Mouse (Mus musculus) effector memory CD4-positive, alpha-beta T cell, adult 7 months (primary cell): ENCODE measurements around the gene Cdc26. TPM values are rescaled to one million over a fixed set of nuclear protein-coding genes. Genes with fewer than 3 reads are reported as not detected.

Experiments
- polyA plus RNA-seq: library from polyadenylated mRNA; unstranded; fragments of 100-300 nt; shearing (Covaris generic); gene quantifications from one replicate; pipeline ENCODE4 v1.2.1, GENCODE M21; 2017

The Cdc26 gene
- polyA plus RNA-seq, result 43.4 TPM

GRCm38 (mm10) chr4:62408601-62409282 lies at the start of gene Cdc26, which contains the start of gene Prpf4:
Gene Cdc26, minus strand, starts transcription at chr4:62408642.
Gene Prpf4, plus strand, starts transcription at chr4:62408797.

GRCm38 (mm10) chr4:62435081-62435480 lies 26.6 kb upstream of the Cdc26 start, which contains the start of gene Rnf183:
Gene Rnf183, minus strand, starts transcription at chr4:62435252.

GRCm38 (mm10) chr4:62360088-62360804 lies 48.2 kb downstream of the Cdc26 start, which contains the start of the genes Fkbp15 and Slc31a1:
Gene Fkbp15, minus strand, starts transcription at chr4:62360548.
Gene Slc31a1, plus strand, starts transcription at chr4:62360727.

Other genes with a start within 250 kb of the Cdc26 start
- 0.15 TPM for gene Zfp37, start 177.6 kb downstream of the Cdc26 start, polyA plus RNA-seq
- 5.7 TPM for gene Slc31a2, start 146.1 kb downstream of the Cdc26 start, polyA plus RNA-seq
- gene Fkbp15, start 48.1 kb downstream of the Cdc26 start, polyA plus RNA-seq, result 43.9 TPM
- gene Slc31a1, start 47.9 kb downstream of the Cdc26 start, polyA plus RNA-seq, result 17.0 TPM
- 25.6 TPM for gene Prpf4, start 155 bp upstream of the Cdc26 start, polyA plus RNA-seq
- gene Rnf183, start 26.6 kb upstream of the Cdc26 start, polyA plus RNA-seq, result not detected
- 0.83 TPM for gene Wdr31, start 62.3 kb upstream of the Cdc26 start, polyA plus RNA-seq
- gene Bspry, start 71.4 kb upstream of the Cdc26 start, polyA plus RNA-seq, result 22.3 TPM
- not detected for gene Hdhd3, start 94.8 kb upstream of the Cdc26 start, polyA plus RNA-seq
- 26.2 TPM for gene Alad, start 111.3 kb upstream of the Cdc26 start, polyA plus RNA-seq
- gene Pole3, start 116.4 kb upstream of the Cdc26 start, polyA plus RNA-seq, result 13.1 TPM
- gene 4933430I17Rik, start 116.7 kb upstream of the Cdc26 start, polyA plus RNA-seq, result not detected
- gene Rgs3, start 151.2 kb upstream of the Cdc26 start, polyA plus RNA-seq, result 65.8 TPM